Mouse (Mus musculus) c-Kit-positive CD71-negative TER-119-negative erythroid progenitor cells, embryonic 14.5 days (primary cell): ENCODE measurements at regions not wholly inside any gene's neighbourhood (a gene's known extent, or its start where the extent isn't known, plus 50 kb on each side); places are given as distances from the start of the nearest gene placed in this dataset.

Source experiments
- DNase-seq: peaks from one replicate; pipeline ENCODE4 v3.0.0-alpha.2; 2013; ENCODE audit warnings: low read depth

DNA sequence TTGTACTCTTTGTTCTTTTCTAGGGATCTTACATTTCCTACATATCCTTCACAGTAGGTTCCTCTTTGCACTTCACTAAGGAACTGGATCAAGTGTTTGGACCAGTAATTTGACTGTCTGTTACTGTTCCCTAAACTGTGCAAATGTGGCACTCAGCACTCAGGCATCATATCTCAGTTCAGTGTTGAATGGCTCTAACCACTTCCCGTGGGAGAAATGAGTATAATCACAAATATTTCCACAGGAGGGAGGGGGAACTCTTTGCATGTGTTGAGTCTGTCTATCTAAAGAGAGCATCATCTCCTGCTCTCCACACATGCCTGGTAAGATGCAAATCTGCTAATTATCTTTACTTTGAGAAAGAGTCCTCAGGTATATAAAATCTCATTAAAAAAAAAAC lies 588.5 kb downstream of the Plod2 start:
- no peak for DNase-seq

GRCm38 (mm10) chr9:93131620-93132200 lies 589.7 kb downstream of the Plod2 start:
- DNase-seq = no peak

- DNase-seq = no peak
Measured at GRCm38 (mm10) chr9:93136349-93136748, 594.3 kb downstream of the Plod2 start.

GRCm38 (mm10) chr9:93170071-93170470 lies 628.0 kb downstream of the Plod2 start:
- DNase-seq = no peak

- DNase-seq = no peak
Measured at GRCm38 (mm10) chr9:93186638-93187037, 644.6 kb downstream of the Plod2 start.

DNA sequence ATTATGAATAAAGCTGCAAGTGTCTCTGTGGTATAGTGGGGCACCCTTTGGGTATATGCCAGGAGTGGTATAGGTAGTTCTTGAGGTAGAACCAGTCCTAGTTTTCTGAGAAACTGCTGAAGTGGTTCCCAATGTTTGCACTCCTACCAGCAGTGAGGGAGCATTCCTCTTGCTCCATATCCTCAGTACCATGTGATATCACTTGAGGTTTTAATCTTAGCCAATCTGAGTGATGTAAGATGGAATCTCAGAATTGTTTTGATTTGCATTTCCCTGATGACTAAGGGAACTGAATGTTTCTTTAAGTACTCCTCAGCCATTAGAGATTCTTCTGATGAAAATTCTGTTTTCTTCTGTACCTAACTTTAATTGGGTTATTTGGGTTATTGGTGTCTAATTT lies 690.5 kb downstream of the Plod2 start:
- DNase-seq = no peak

DNA sequence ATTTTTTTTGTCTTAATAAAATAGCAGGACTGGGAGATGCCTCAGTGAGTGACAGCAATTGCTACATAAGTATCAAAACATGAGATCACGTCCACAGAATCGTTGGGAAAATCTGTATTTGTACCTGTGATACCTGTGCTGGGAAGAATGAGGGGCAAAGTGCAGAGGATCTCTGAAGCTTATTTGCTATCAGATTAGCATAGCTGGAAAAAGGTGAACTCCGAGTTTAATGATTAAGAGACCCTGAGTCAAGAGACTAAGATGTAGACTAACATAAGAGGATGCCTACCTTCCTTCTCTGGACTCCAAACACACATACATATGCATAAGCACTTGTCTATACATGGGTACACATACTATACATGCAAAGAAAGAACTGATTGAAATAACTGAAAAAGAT lies 710.1 kb downstream of the Plod2 start:
- DNase-seq = no peak

GRCm38 (mm10) chr9:93297332-93297731 lies 755.3 kb downstream of the Plod2 start:
- no peak for DNase-seq

DNA sequence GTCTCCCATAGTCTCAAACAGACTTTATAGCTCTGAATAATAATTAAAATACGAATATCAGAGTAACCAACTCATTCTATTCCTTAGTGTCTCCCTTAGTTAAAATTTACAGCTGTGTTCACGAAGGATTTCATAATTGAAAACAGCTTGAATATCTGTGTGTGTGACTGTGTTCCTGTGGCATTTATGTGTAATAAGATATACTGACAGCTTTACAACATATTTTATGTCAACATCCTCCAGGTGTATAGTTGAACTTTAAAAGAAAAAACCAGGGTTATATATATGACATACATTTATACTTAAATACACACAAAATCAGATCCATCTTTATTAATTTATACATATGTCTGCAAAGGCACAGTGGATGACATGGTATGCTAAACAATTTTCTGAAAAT lies 764.7 kb downstream of the Plod2 start:
- no peak for DNase-seq

DNA sequence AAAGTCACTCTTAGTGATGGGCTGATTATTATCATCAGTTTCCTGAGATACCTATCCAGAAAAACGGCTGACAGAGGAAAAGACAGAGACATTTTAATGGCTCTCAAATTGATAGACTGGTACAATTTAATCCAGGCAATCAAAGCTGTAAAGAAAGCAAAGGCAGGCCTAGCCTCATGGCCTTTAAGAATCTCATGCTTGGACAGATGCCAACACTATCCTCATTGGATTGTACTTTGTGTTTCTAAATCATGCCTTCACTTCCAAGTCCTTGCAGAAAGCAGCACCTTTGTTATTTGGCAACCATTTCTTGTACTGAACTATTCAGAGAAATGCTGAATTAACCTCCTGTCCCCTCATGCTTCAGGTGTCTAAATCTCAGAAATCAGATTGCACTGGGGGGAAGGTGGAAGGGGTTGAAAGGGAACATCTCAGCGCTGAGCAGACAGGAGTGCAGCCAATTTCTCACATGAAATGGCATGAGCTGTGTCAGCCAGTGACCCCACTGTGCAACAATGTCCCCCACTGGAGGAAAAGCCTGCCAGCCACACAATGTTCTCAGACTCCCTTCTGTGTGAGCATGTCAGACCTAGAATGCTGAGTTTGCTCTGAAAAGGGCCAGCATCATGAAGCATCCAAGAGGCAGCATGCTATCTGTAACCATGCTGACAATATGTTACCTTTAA lies 787.1 kb downstream of the Plod2 start:
- no peak for DNase-seq
